Mouse (Mus musculus) heart, embryonic 14.5 days (tissue): ENCODE data around the gene Dohh. TPM values are rescaled to one million over a fixed set of nuclear protein-coding genes. Genes with fewer than 3 reads are reported as not detected.
A peak's percentile ranks its signal among the peaks of the same experiment; 100 is the strongest.

Experiments used
- ATAC-seq: fragments of 200-750 bp; cut with Nextera tagmentation; 2 replicates; pipeline ENCODE4 v1.8.0; 2017; ENCODE audit warnings: low read depth, moderate TSS enrichment; ENCODE audit not compliant: insufficient number of reproducible peaks, insufficient read depth, low FRiP score
- H3K27ac ChIP-seq, 2 experiments: fragments of 200-500 bp in 1 of 2; fragments of 300-500 bp in 1 of 2; sonication (generic) in 1 of 2; replicated peaks in 1 of 2; 2 replicates each; pipeline ENCODE4 v1.5.1; 2012 to 2014; ENCODE audit warnings: low read depth in 2 of 2, low read length in 2 of 2, control low read depth in 1 of 2, mild to moderate bottlenecking in 1 of 2, mixed read lengths in 1 of 2; ENCODE audit not compliant: control insufficient read depth in 1 of 2, insufficient read depth in 1 of 2
- H3K27me3 ChIP-seq: fragments of 300-500 bp; sonication (generic); 2 replicates; pipeline ENCODE4 v1.6.1; 2014; ENCODE audit warnings: mild to moderate bottlenecking, low read length, control low read depth; ENCODE audit not compliant: control insufficient read depth, insufficient read depth
- H3K36me3 ChIP-seq: fragments of 300-500 bp; sonication (generic); 2 replicates; pipeline ENCODE4 v1.6.1; 2014; ENCODE audit warnings: mild to moderate bottlenecking, control low read depth, low read length, mixed read lengths; ENCODE audit not compliant: control insufficient read depth, insufficient read depth
- H3K4me1 ChIP-seq, 2 experiments: fragments of 200-500 bp in 1 of 2; fragments of 300-500 bp in 1 of 2; sonication (generic) in 1 of 2; 2 replicates each; pipeline ENCODE4 v1.6.1; 2012 to 2014; ENCODE audit warnings: low read length in 2 of 2, control low read depth in 1 of 2, mixed read lengths in 1 of 2; ENCODE audit not compliant: control insufficient read depth in 2 of 2, insufficient read depth in 2 of 2
- H3K4me2 ChIP-seq: fragments of 300-500 bp; sonication (generic); 2 replicates; pipeline ENCODE4 v1.6.1; 2014; ENCODE audit warnings: mild to moderate bottlenecking, low read length
- H3K4me3 ChIP-seq, 2 experiments: fragments of 200-500 bp in 1 of 2; fragments of 300-500 bp in 1 of 2; sonication (generic) in 1 of 2; 2 replicates each; pipeline ENCODE4 v1.5.1; 2012 to 2014; ENCODE audit warnings: low read length in 2 of 2, mild to moderate bottlenecking in 2 of 2, control low read depth in 1 of 2, low read depth in 1 of 2, moderate library complexity in 1 of 2; ENCODE audit not compliant: control insufficient read depth in 1 of 2, insufficient read depth in 1 of 2
- H3K9ac ChIP-seq: fragments of 300-500 bp; sonication (generic); 2 replicates; pipeline ENCODE4 v1.6.1; 2014; ENCODE audit warnings: mild to moderate bottlenecking, low read length
- H3K9me3 ChIP-seq: fragments of 300-500 bp; sonication (generic); 2 replicates; pipeline ENCODE4 v1.6.1; 2016; ENCODE audit warnings: low read length, control low read depth; ENCODE audit not compliant: control insufficient read depth
- WGBS: fragments of 180-500 bp; shearing (Covaris S2); extraction: QIAGEN DNeasy Blood & Tissue Kit; methylation state at CpG from one replicate; pipeline ENCODE4 v1.1.7; 2014; 5-methylcytosine and 5-hydroxymethylcytosine counted together
- polyA plus RNA-seq: library from polyadenylated mRNA; unstranded; fragments of >200 nt; fragmentation: Nextera tagmentation; extraction: Ambion mirVana; gene quantifications from 2 replicates; pipeline ENCODE4 v1.2.1, GENCODE M21; 2014

Gene Dohh
- polyA plus RNA-seq, 1 experiment from 2014 or later, result 53.5 TPM

DNA sequence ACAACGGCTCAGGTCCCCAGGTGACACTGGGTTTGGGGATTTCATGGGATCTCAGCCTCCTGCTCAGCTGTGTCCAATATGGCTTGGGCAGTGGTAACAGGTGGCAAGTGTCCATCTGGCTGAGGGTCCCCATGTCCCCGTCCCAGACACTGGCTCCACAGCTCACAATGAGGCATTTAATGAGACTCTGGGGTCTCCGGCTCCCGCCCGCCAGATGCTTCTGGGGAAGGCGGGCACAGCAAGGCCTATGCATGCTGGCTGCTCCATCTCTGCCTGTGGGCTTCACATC is 17.1 kb upstream of the Dohh start:
- Histone ChIP-seq H3K4me3 (no peak overlapping the region), H3K27me3 (no peaks in the 10 kb centered on the region), H3K4me2 (no peak overlapping the region), H3K36me3 (peaks cover 60% of the 10 kb centered on the region), H3K9ac (no peak overlapping the region), H3K9me3 (no peaks in the 10 kb centered on the region), H3K27ac (no peak overlapping the region), H3K4me1 (peaks cover 29 to 40% of the 10 kb centered on the region in 2 experiments)
- WGBS, result 88% methylated on average over 6 of the region's 6 CpGs
- no peak for ATAC-seq

DNA sequence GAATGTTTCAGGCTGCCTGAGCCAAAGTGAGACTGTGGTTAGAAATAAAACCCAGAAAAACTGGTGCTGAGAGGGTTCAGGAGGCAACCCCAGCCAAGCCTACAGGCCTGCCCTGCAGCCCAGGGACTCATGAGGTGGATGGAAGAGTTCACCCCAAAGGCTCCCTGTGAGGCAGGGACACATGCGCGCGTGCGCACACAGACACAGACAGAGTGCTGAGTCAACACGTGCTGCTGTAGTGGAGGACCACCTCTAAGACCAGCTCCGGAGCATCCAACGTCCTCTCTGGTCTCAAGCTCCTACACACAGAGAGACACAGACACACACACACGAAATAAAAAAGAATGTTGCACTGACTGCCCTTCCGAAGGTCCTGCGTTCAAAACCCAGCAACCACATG is 8.9 kb upstream of the Dohh start:
- 92% methylated on average over 10 of the region's 10 CpGs for WGBS
- no peak overlapping the region for H3K27ac ChIP-seq
- H3K36me3 ChIP-seq, result peaks cover 57% of the 10 kb centered on the region
- H3K27me3 ChIP-seq, result no peaks in the 10 kb centered on the region
- H3K9me3 ChIP-seq, result no peaks in the 10 kb centered on the region
- H3K4me3 ChIP-seq, result no peak overlapping the region
- no peak overlapping the region for H3K4me2 ChIP-seq
- H3K4me1 ChIP-seq, result peaks cover 13 to 20% of the 10 kb centered on the region in 2 experiments
- no peak overlapping the region for H3K9ac ChIP-seq
- no peak for ATAC-seq

DNA sequence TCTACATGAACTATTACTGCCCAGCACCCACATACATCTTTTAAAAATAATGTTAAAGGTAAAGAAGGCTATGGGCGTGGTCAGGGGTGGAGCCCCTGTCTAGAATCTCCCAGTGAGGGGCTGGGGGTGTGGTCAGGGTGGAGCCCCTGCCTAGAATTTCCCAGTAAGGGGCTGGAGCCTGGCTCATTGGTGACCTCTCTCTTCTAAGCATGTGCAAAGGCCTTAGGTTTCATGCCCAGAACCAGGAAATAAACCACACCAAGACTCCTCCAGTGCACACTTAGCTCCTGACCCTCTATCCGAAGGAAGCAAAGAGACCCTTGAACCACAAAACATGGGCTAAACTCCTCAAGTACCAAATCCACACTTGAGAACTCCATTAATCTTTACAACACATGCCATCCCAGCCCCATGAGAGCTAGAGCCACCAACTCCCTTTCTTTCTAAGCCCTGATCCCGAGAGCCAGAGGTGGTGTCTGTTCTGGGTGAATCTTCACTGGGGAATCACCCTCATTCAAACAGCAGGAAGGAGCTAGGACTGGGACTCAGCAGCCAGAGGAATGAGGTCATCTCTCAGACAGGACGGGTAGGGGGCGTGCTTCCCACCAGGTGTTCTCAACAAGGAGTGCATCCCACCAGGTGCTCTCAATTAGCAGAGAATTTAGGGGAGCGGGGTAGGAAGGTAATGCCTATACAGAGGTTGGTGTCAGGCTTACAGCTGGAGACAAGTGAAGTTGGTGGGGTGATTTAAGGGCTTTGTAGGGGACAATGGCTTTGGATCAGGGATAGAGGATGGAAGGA is 7.5 kb upstream of the Dohh start:
- peak overlapping the region; percentile 95 for H3K9ac ChIP-seq
- no peaks in the 10 kb centered on the region for H3K9me3 ChIP-seq
- H3K27ac ChIP-seq, result peak overlapping the region in 1 of 2 experiments; percentile 41; a peak in 2 of 4 replicates
- H3K36me3 ChIP-seq, result peaks cover 42% of the 10 kb centered on the region
- peak overlapping the region; percentile 77 for H3K4me2 ChIP-seq
- no peaks in the 10 kb centered on the region for H3K27me3 ChIP-seq
- H3K4me3 ChIP-seq, result peak overlapping the region; percentile 71 to 87
- ATAC-seq, result no peak
- WGBS, result 39% methylated on average over 6 of the region's 6 CpGs
- peaks cover 13 to 21% of the 10 kb centered on the region in 2 experiments for H3K4me1 ChIP-seq

DNA sequence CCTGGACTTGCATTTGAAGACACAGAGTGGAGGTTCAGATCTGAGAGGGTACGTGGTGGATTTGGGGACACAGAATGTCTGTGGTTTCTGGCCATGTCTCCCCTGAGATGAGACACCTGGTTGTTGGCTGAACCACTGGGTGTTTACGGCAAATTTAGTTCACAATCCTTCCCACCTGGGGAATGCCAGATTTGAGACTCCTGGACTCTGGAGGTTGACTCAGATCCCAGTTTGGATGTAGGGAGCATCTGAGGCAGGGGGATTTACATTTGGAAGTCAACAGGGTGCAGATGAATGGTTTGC is 6.9 kb upstream of the Dohh start:
- Histone ChIP-seq H3K9ac (peak overlapping the region; percentile 95), H3K4me3 (peak overlapping the region; percentile 71 to 87), H3K36me3 (peaks cover 39% of the 10 kb centered on the region), H3K9me3 (no peaks in the 10 kb centered on the region), H3K4me2 (peak overlapping the region; percentile 77), H3K27me3 (no peaks in the 10 kb centered on the region), H3K27ac (peak overlapping the region; percentile 38 to 70), H3K4me1 (peaks cover 18 to 26% of the 10 kb centered on the region in 2 experiments)
- no peak for ATAC-seq
- WGBS, result 49% methylated on average over 2 of the region's 2 CpGs

DNA sequence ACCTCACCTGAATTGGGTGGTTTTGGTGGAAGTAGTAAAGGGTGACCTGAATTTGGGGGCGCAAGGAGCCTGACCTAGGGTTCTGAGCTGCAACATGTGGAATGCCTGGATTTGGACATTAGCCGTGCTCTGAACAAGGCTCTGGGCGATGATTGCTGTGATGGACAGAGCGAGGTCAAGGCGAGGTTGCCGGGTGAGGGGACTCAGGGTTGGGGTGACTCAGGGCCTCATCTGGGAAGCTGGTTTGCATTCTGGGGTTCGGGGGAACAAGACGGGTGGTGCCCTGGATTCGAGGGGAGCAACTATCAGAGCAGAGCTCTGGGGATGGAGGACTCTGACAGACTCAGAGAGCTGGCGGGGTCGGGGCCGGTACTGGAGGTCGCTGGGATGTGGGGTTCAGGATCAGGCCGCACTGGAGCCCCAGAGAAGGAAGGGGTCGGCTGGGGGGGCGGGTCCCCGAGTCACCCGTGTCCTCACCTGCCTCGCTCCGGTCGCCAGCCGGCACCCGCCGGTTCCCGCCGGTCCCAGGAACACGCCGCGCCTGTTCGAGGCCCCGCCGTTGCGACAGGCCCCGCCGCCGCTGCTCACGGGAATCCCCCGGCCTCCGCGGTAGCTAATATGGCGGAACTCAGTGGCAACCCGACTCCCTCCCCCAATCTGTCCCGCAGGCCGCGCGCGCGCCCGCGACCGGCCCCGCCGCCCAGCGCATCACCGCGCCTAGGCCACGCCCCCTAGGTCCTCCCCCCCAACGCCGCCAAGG is 6.3 kb upstream of the Dohh start, which contains the start of gene Fzr1:
Gene Fzr1 (minus strand): TSS at position 724 of the 760 bp plus-strand sequence.
- no peaks in the 10 kb centered on the region for H3K9me3 ChIP-seq
- H3K4me1 ChIP-seq, result peaks cover 20 to 29% of the 10 kb centered on the region in 2 experiments
- H3K27ac ChIP-seq, result peak within 1 kb of the TSS; percentile 74 to 76
- peak within 1 kb of the TSS; percentile 78 for H3K4me2 ChIP-seq
- H3K9ac ChIP-seq, result peak within 1 kb of the TSS; percentile 95
- no peaks in the 10 kb centered on the region for H3K27me3 ChIP-seq
- 2% methylated on average over 56 of the region's 59 CpGs for WGBS
- peak; percentile 8 for ATAC-seq
- H3K4me3 ChIP-seq, result peak within 1 kb of the TSS; percentile 71 to 87
- H3K36me3 ChIP-seq, result peaks cover 32% of the 10 kb centered on the region

DNA sequence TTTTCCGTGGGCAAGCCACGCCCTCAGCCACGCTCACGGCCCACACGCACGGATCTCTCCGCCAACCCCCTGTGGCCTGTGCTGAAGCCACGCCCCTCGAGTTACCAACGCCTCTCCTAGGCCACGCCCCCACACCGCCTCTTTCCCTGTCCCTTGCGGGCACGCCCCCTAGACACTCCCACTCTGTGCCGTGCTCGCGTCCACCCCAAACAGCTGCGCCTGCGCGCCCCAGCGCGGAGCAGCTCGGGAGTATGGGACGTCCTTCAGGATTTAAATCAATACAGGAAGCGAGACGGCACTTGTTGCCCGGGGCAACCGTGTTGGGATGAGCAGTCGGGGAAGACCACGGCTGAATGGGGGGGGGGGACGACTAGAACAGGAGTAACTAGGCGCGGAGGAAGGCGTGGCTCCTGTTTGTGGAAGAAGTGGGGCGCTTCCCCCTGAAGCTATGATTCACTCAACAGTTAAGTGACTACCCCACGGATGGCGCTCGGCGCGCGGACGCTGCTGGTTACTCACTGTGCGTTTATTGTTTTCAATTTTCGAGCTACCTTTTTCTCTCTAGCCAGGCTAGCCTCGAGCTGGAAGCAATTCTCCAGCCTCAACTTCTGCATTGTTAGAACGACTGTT is 5.6 kb upstream of the Dohh start:
- under 1% methylated on average over 46 of the region's 46 CpGs for WGBS
- H3K4me3 ChIP-seq, result peak overlapping the region; percentile 71 to 87
- no peaks in the 10 kb centered on the region for H3K27me3 ChIP-seq
- peaks cover 25% of the 10 kb centered on the region for H3K36me3 ChIP-seq
- peak; percentile 93 for ATAC-seq
- peak overlapping the region; percentile 78 for H3K4me2 ChIP-seq
- peak overlapping the region; percentile 73 for H3K9ac ChIP-seq
- H3K4me1 ChIP-seq, result peaks cover 20 to 29% of the 10 kb centered on the region in 2 experiments
- no peaks in the 10 kb centered on the region for H3K9me3 ChIP-seq
- peak overlapping the region; percentile 74 to 76 for H3K27ac ChIP-seq

DNA sequence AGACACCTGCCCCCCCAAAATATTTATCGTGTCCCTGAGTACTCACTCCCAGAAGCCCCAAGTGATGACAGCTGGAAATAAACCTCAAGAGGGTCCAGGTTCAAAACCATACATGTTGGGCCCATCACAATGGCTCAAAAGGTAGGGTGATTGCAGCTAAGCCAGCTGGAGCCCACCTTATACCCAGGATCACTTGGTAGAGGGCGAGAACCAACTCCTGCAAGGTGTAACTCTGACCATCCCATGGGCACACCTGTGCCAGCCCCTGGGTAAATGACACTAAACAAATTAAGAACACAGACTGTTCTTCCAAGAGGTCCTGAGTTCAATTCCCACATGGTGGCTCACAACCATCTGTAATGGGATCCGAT is 5.1 kb upstream of the Dohh start:
- no peak for ATAC-seq
- Histone ChIP-seq H3K36me3 (peaks cover 20% of the 10 kb centered on the region), H3K27me3 (no peaks in the 10 kb centered on the region), H3K9me3 (no peaks in the 10 kb centered on the region), H3K27ac (peak overlapping the region; percentile 74 to 76), H3K4me2 (peak overlapping the region; percentile 78), H3K9ac (peak overlapping the region; percentile 73), H3K4me3 (peak overlapping the region; percentile 67 to 71), H3K4me1 (peaks cover 20 to 29% of the 10 kb centered on the region in 2 experiments)
- WGBS, result 62% methylated on average over 3 of the region's 3 CpGs
